Mouse (Mus musculus) adrenal gland, adult 18-20 months (tissue): ENCODE data around the gene Nectin2. TPM values are rescaled to one million over a fixed set of nuclear protein-coding genes. Genes with fewer than 3 reads are reported as not detected.
A peak's percentile ranks its signal among the peaks of the same experiment; 100 is the strongest.
"Not testable (repeated sequence)": the region's sequence is repeated elsewhere in the genome, so short reads cannot be mapped to it uniquely, and the experiment has no call there.

Experiments
- DNase-seq, 2 experiments: peaks; one replicate each; pipeline ENCODE4 v3.0.0; 2021 to 2022; ENCODE audit warnings: low spot score in 2 of 2
- total RNA-seq, 2 experiments: library from RNA; stranded (reverse); gene quantifications; 1 replicate in 1 of 2; 2 replicates in 1 of 2; pipeline ENCODE4 v1.2.3; 2021

Nectin2 gene
- total RNA-seq, 2 experiments from 2014 or later: 76.9 to 105 TPM

DNA sequence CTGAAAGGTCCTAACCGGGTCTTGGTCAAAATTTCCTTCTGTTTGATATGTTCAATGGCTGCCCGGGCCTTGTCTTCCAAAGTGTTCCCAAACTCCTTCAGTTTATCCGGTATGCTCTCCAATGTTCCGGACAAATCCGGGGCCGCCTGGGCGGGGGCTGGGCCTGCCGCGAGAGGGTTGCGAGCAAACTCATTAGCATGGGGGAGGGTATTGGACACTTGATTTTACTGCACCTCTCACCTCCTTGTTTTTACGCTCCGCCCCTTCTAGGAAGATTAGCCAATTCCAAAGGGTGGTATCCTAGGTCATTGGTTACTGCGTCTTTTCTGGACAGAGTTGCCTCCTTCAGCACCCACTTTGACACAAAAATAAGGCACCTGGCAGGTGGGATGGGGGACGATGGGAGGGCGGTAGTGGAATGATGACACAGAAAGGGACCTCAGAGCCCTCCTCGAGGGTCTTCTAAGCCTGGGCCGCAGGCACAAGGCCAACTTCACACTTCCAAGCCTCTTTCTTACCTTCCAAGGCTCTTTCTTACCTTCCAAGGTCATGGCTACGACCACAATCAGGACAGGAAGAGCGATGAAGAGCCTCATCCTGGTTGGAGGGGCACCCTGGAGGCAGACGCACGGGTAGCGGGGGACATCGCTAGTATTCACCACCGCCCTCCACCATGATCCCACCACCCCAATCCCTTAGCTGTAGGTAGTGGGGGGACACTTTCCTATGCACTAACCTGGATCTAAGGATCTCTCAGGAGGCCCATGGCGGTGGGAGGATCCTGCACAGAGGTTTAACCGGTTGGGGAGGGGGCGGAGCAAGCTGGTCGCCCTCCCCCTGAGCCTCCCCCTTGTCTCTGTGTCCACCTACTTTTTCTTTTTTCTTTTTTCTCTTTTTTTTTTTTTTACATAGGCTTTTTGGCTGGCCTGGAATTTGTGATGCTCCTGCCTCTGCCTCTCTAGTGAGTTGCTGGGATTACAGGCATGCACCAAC lies 58.1 kb downstream of the Nectin2 start, which contains the start of gene Apoc1:
Apoc1 (minus strand) TSS at position 788 of the 993 bp plus-strand sequence.
- no peak for DNase-seq

- no peak for DNase-seq
Observed at GRCm38 (mm10) chr7:19691434-19691833, 58.8 kb downstream of the Nectin2 start.

DNA sequence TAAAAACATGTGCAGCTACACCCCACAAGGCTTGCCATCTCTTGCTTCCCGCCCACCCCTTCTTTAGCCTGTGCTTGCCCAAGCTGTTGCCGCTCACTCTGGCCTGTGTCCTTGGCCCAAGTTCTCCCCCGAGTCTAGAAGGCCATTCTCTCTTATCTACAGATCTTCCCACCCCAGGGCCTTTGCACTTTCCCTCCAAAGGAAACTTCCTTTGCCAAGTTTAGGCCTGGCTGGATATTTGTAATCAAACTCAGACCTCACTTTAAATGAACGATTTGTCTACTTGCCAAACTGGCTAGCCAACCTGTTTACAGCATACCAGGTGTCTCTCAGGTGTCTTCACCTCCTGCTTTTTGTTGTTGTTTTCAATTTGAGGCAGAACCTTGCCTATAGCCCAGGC lies 59.4 kb downstream of the Nectin2 start:
- DNase-seq: no peak

- DNase-seq: no peak
Observed at GRCm38 (mm10) chr7:19688611-19689010, 61.7 kb downstream of the Nectin2 start.

GRCm38 (mm10) chr7:19688101-19688500 lies 62.2 kb downstream of the Nectin2 start:
- DNase-seq: no peak

- not testable (repeated sequence) for DNase-seq
Observed at GRCm38 (mm10) chr7:19686927-19687583, 63.2 kb downstream of the Nectin2 start.

GRCm38 (mm10) chr7:19686521-19686920 lies 63.8 kb downstream of the Nectin2 start:
- DNase-seq: no peak

DNA sequence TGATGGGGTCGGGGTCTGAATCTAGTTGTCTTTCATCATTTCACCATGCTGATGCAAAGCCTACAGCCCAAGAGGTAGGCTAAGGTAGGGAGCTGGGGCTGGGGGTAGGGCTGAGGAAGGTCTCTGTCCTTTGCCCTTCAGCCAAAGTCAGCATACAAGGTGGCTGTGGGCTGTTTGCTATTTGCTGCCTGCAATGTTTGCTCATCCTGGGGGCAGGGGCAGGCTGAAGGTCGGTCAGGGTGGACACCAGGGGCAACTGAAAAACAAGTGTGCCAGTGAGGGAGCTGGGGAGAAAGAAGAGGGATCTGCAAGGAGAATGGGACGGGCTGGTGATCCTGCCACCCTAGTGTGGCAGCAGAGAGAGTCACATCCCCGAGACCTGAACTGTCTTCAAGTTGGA lies 64.9 kb downstream of the Nectin2 start:
- DNase-seq: no peak

- no peak for DNase-seq
Observed at GRCm38 (mm10) chr7:19683771-19684201, 66.5 kb downstream of the Nectin2 start.

GRCm38 (mm10) chr7:19682979-19683378 lies 67.3 kb downstream of the Nectin2 start:
- DNase-seq: no peak

DNA sequence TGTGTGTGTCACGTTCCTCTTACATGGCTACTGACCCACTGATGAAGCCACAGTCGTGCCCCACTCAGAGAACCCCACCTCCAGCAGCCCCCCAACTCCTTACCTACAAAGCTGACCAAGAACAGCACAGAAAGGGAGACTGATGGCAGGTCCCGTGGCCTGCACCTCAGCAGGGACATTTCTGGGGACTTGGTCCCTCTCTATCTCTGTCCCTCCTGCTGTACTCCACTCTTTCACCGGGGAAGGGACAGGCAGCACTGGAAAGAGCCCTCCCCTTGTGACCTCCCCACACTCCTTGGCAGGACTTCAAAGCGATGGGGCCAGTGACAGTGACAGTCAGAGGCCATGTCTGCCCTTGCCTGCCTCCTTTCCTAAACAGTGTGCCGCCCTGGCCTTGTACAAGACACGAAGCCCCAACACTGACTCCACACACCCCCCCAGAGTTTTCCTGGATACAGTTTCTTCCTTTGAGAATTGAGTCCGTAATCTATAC lies 69.0 kb downstream of the Nectin2 start, which contains the start of the genes Gm44805 and Apoc4:
Gm44805 (minus strand) TSS at position 222 of the 493 bp plus-strand sequence.
Apoc4 (minus strand) TSS at position 278 of the 493 bp plus-strand sequence.
- peak; percentile 46 to 63 for DNase-seq

DNA sequence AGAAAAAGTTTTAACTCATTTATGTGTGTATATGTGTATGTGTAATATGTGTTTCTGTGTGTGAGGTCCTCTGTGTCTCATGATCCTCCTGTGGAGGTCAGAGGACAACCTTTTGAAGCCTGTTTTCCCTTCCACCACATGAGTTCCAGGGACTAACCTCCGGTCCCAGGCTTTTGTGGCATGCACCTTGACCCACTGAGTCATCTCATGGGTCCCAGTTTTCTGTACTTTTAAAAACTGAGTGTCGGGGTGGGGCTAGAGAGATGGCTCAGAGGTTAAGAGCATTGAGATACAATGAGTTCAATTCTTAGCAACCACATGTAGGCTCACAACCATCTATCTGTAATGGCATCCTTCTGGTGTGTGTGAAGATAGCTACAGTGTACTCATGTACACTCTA lies 69.6 kb downstream of the Nectin2 start:
- DNase-seq: no peak

- no peak for DNase-seq
Observed at GRCm38 (mm10) chr7:19678901-19679300, 71.4 kb downstream of the Nectin2 start.

- DNase-seq: no peak
Observed at GRCm38 (mm10) chr7:19677872-19678271, 72.4 kb downstream of the Nectin2 start, which contains the start of gene Apoc2. Gene Apoc2 (minus strand): TSS chr7:19677941.

DNA sequence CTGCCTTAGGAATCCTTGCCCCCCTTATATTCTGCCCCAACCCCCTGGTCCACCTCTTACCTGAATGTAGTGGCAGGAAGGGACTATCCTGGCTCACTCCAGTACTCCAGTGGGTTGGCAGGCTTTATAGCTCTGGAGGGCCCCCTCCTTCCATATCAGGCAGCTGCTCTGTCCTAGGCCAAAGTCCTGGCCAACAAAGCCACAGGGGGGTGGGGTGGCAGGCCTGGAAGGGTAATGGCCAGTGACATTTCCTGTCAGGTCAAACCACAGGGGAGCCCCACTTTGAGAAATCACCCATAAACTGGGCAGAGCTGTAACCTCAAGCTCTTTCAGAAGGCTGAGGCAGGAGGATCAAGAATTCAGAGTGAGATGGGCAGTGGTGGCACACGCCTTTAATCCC lies 73.6 kb downstream of the Nectin2 start:
- DNase-seq: no peak

DNA sequence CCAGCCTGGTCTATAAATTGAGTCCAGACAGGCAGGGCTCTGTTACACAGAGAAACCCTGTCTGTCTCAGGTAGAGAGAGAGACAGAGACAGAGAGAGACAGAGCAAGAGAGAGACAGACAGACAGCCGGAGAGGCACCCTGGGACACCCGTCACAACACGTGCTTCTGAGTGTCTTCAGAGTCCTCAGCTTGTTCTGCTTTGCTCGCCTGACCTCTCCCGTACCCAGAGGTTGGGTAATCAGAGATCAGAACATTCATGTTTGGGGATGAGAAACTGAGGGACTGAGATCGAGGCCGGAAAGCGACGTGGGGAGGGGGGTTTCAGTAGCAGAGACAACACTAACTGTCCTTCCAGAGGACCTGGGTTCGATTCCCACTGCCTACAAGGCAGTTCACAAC lies 74.5 kb downstream of the Nectin2 start:
- DNase-seq: no peak

DNA sequence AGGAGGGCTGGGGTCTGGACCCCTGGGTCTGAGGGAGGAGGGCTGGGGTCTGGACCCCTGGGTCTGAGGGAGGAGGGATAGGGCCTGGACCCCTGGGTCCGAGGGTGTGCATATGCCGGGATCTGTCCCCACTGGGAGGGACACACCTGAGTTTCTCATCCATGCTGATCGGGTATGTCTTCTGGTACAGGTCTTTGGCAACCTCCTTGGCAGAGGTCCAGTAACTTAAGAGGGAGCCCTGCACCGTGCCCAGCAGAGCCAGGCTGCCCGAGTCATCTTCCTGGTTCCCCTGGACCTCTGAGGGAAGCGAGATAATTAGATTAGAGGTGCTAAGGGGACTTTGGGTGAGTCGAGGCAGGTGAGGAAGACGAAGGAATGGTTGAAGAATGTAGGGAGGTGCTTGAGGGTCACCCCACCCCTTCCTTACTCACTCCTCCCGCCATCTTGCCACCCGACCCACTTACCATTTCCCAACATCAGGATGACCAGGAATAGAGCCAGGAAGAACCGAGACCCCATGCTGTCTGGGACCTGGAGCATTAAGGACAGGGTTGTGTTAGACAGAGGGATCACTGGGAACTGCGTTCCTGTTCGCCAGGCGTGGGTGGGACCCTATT lies 77.1 kb downstream of the Nectin2 start:
- DNase-seq: no peak

DNA sequence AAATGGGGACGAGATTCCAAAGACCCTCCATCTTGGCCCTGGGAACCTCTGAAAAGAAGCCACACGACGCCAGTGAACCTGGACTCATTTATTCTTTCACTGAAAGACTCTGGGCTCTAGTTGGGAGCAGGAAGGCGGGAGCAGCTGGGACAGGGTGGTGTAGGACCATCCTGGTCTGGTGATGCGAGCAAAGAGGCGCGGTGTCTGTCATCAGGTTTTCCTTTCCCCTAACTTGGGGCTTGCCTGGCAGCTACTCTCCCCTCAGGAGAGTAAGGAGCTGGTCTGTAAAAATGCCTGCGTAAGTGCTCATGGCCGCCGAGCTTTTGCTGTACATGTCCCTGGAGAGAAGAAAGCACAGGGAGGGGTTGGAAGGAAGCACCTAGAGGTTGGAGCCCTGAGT lies 78.8 kb downstream of the Nectin2 start:
- DNase-seq: no peak

- peak; percentile 90 to 93 for DNase-seq
Observed at GRCm38 (mm10) chr7:19668947-19669721, 81.1 kb downstream of the Nectin2 start.

GRCm38 (mm10) chr7:19667434-19667833 lies 82.8 kb downstream of the Nectin2 start:
- DNase-seq: no peak
